Mouse (Mus musculus) skeletal muscle tissue, postnatal 0 days (tissue): ENCODE data around the gene Adam33. TPM values are rescaled to one million over a fixed set of nuclear protein-coding genes. Genes with fewer than 3 reads are reported as not detected.

Experiments
- microRNA-seq, 2 experiments: library from miRNA; unstranded; fragments of <30 nt; microRNA quantifications; one replicate each; pipeline ENCODE4; 2016
- polyA plus RNA-seq: library from polyadenylated mRNA; unstranded; fragments of >200 nt; fragmentation: Nextera tagmentation; extraction: Ambion mirVana; gene quantifications from 2 replicates; pipeline ENCODE4 v1.2.1, GENCODE M21; 2015

Gene Adam33
- 27.3 and 30.0 TPM in 2 replicates for polyA plus RNA-seq

GRCm38 (mm10) chr2:131063404-131063864, at the start of gene Adam33:
Gene Adam33, minus strand, starts transcription at chr2:131063814.

GRCm38 (mm10) chr2:131086667-131087390, 23.2 kb upstream of the Adam33 start, which contains the start of gene Siglec1:
Gene Siglec1, minus strand, starts transcription at chr2:131086765.

GRCm38 (mm10) chr2:131042988-131043387, 20.6 kb downstream of the Adam33 start, which contains the start of gene Gfra4:
Gene Gfra4, minus strand, starts transcription at chr2:131043088.

Small RNA genes lying within 50 kb of the gene (microRNA-seq; reads per million reads assigned to microRNA genes)
- 0 to 0.10 reads per million in 2 experiments for gene Mir6973b

Other genes starting within 250 kb of the Adam33 start
- 12.2 and 12.5 TPM in 2 replicates for gene 4930402H24Rik, start 157.4 kb downstream of the Adam33 start, polyA plus RNA-seq
- 3.2 and 3.4 TPM in 2 replicates for gene Atrn, start 157.3 kb downstream of the Adam33 start, polyA plus RNA-seq
- gene Gfra4, start 20.7 kb downstream of the Adam33 start, polyA plus RNA-seq: 5.9 and 6.8 TPM in 2 replicates
- gene Siglec1, start 23.0 kb upstream of the Adam33 start, polyA plus RNA-seq: 1.5 and 2.1 TPM in 2 replicates
- gene Hspa12b, start 63.5 kb upstream of the Adam33 start, polyA plus RNA-seq: 6.5 and 7.7 TPM in 2 replicates
- gene Gm11037, start 69.7 kb upstream of the Adam33 start, polyA plus RNA-seq: not detected in 2 replicates
- 20.5 and 21.1 TPM in 2 replicates for gene 1700037H04Rik, start 96.3 kb upstream of the Adam33 start, polyA plus RNA-seq
- gene Cenpb, start 116.3 kb upstream of the Adam33 start, polyA plus RNA-seq: 9.9 and 10.1 TPM in 2 replicates
- 14.7 and 16.5 TPM in 2 replicates for gene Cdc25b, start 123.1 kb upstream of the Adam33 start, polyA plus RNA-seq
- gene Spef1, start 123.5 kb upstream of the Adam33 start, polyA plus RNA-seq: 1.6 and 1.7 TPM in 2 replicates
- gene Ap5s1, start 143.3 kb upstream of the Adam33 start, polyA plus RNA-seq: 32.2 and 35.1 TPM in 2 replicates
- 18.0 TPM in 2 replicates for gene Mavs, start 170.2 kb upstream of the Adam33 start, polyA plus RNA-seq
- gene Pank2, start 198.7 kb upstream of the Adam33 start, polyA plus RNA-seq: 19.6 and 24.9 TPM in 2 replicates